Mouse (Mus musculus) left cerebral cortex, adult 18-20 months (tissue): ENCODE data around the gene Ncor1. TPM values are rescaled to one million over a fixed set of nuclear protein-coding genes. Genes with fewer than 3 reads are reported as not detected.
"Not testable (repeated sequence)": the region's sequence is repeated elsewhere in the genome, so short reads cannot be mapped to it uniquely, and the experiment has no call there.

Experiments
- DNase-seq, 2 experiments: peaks; one replicate each; pipeline ENCODE4 v3.0.0; 2021 to 2022; ENCODE audit warnings: low spot score in 2 of 2, mixed read lengths in 1 of 2
- total RNA-seq, 2 experiments: library from RNA; stranded (reverse); gene quantifications; 2 replicates each; pipeline ENCODE4 v1.2.3; 2021

Ncor1 gene
- total RNA-seq, 2 experiments from 2014 or later: 271 to 275 TPM

GRCm38 (mm10) chr11:62462529-62462928 lies 4.2 kb upstream of the Ncor1 start:
- DNase-seq: not testable (repeated sequence)

- no peak for DNase-seq
These were observed 439 bp upstream of the Ncor1 start for GRCm38 (mm10) chr11:62458780-62459179.

DNA sequence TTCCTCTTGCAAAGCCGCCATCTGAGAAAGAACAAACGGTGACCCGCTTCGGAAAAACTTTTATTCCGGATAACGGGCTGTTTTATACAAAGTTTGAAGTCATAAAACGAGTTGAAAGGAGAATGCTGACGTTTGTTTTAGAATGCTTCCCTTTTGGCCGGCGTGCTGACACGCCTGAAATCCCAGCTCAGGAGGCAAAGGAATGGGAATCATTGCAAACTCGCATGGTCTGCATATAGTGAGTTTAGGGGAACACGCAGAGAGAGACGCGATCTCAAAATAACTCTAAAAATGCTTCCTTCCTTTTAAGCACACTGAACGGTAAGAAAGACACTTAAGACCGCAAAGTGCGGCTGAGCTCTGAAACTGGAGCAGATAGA lies 460 bp downstream of the Ncor1 start:
- DNase-seq: no peak

DNA sequence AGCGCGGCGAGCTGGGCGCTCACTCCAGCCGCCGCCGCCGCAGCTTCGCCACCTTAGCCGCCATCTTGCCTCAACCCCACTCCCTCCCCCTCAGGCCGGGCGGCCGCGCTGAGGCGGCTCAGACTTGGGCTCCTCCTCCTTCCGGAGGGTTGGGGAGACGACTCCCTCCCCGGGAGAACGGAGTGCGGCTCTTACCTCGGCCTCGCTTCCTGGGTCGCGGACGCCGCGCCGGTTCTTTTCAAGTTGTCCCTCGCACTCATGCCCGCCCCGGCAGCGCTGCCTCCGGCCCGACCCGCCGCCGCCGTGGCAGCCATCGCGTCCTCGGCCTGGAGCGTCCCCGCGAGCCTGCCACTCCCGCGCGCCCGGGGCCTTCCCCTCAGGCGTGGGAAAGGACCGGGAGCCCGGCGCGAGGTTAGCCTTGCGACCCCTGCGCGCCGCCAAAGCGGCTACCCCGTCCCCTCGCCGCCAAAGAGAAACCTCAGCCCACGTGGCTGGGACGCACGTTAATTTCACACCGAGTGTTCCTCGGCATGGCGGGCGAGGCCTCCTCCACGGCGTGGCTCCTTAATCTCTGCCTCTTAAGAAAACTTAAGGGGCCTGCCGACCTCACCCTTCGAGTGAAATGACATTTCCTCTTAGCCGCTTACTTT lies 975 bp downstream of the Ncor1 start:
- peak; percentile 76 to 87 for DNase-seq

DNA sequence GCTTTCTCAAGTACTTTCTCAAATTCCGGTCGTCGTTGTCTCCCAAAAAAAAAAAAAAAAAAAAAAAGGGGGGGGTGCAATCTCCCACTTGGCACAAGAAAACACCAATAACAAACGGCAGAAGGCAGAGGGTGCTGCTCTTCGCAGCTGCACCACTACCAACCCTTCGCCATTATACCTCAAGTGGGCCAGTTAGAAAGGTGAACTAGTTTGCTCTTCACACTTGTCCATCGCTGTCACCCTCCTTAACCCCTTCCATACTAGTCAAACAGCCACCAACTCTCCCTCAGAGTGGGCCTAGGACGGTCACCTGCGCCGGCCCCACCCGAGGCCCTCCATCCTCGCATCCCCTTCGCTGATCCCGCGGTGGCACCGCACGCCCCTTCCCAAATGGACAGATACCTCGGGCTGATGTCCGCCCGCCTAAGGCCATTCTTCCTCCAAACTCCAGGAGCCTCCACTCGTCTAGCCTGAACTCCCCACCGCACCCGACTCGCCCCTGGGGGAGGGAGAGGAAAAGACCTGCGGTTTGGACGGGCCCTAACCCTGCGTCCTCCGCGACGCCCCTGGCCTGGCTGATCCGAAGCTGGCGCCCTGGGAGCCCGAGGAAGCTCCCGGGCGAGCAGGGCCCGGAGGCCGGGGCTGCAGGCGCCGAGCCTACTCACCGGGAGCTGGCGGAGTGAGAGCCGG lies 1.7 kb downstream of the Ncor1 start:
- peak; percentile 9 to 44 for DNase-seq

DNA sequence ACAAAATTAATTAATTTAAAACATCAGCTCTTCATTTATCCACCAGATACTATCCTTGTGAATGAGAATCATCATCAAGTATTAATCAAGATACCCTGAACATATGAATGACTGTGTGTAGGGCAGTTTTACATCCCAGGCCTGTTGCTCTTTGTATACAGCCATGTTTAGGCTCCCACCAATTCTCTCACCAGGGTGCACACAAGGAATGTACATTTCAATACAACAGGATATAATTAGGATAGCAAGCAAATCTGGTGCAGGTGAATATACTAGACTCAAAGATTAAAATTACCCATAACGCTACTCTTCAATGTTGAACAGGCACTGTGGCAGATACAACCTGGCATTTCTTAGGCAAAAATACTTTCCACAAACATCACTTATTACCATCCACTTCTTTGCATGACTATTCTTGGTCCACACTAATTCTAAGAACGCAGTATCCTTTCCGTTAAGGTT lies 2.3 kb downstream of the Ncor1 start:
- DNase-seq: no peak

DNA sequence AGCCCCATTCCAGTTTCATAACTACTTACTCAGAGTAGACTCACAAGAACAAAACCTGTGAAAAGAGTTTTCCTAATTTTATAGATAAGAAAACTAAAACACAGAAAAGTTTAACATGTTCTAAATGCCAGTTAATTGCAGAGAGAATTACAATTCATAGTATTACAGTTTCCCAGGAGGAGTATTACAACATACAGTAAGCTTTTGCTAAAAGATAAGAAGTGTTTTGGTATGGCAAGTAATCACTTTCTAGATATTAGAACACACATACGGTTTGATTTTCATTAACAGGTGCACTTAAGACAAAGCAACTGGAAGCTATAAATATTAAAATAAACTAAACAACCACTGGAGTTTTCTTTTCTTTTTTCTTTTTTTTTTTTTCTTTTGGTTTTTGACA lies 3.1 kb downstream of the Ncor1 start:
- no peak for DNase-seq

DNA sequence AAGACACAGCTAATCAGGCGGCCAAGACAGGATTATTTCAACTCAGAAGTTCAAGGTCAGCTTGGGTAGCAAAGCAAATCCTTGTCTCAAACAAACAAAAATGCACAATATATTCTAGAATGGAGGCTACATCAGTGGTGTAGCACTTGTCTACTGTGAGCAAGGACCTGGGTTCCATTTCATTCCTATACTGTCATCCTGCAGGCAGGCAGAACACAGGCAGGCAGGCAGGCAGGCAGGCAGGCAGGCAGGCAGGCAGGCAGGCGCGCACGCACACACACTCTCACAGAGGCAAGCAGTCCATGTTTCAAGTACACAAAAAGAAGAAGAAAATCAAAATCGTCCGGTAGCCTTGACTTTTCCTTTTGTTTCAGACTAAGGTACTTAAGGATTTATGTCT lies 9.4 kb downstream of the Ncor1 start:
- DNase-seq: no peak

DNA sequence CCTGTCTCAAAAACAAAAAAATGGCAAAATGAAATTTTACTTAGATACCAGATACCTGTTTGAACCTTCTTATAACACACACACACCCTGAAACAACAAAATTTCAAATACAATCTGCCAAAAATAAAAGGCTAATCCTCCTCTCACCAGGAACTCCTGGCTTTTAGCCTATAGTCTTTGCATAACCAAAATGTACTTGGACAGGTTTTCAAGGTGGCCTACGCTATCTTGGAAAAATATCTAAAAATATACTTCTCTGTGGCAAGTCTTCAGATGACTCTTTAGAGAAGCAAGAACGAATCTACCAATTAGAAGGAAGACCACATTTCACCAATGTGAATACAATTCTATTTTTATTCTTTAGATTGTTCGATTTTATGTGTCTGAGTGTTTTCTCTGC lies 12.5 kb downstream of the Ncor1 start:
- DNase-seq: no peak

DNA sequence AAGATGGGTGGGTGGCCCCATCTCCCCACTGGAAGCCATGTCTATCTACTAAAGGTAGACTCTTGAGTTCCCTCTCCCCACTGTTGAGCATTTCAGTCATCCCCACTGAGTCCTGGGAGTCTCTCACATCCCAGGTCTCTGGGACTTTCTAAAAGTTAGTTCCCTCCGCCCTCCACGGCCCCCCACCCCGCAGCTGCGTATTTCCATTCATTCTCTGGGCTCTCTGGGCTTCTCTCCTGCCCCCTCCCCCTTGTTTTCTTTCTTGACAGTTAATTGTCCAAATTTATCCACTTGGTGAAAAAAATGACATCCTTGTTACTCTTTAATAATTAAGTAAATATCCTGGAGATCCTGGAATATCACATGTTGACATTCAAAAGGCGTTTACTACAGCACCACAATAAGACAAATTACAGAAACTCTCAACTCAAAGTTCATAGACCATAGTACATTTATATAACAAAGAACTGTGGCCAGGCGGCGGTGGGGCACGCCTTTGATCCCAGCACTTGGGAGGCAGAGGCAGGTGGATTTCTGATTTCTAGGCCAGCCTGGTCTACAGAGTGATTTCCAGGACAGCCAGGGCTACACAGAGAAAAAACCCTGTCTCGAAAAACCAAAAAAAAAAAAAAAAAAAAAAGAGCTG lies 17.5 kb downstream of the Ncor1 start:
- DNase-seq: no peak

- DNase-seq: no peak
These were observed 26.1 kb downstream of the Ncor1 start for GRCm38 (mm10) chr11:62432211-62432610.

- DNase-seq: no peak
These were observed 31.2 kb downstream of the Ncor1 start for GRCm38 (mm10) chr11:62427105-62427504.

DNA sequence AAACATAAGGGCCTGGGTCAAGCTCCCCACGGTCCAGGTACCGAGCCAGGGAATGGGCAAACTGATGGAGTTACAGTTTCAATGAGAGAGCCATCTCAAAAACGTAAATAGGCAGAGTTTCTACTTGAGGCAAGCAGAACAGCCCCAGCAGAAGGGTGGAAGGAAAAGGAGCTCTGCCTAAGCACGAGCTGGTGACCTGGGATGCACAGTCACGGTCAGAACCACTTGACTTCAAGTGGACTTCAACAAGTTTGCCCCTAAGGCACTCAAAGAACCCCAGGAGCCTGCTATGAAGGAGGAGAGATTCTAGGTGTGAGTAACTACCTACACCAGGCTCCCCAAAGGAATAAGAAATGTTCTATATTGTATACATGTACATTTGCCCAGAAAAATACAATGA lies 32.1 kb downstream of the Ncor1 start:
- DNase-seq: no peak

DNA sequence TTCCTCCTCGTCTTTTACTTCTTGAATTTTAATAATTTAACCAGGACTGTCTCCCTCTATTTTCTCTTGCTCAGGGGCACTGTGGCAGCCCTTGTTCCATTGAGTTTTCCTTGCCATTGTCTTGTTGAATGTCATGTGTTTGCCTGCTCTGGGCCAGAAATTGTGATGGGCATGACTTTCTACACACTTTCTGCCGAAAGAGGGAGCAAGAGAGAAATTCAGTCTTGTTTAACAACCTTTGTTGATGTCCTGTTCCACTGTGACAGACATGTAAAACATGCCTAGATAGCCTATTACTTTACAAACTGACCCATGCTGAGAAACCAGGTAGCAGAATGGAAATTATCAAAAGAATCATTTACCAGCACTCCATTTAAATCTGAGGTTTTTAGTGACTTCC lies 33.8 kb downstream of the Ncor1 start:
- no peak for DNase-seq

GRCm38 (mm10) chr11:62415026-62415425 lies 43.3 kb downstream of the Ncor1 start:
- DNase-seq: no peak

DNA sequence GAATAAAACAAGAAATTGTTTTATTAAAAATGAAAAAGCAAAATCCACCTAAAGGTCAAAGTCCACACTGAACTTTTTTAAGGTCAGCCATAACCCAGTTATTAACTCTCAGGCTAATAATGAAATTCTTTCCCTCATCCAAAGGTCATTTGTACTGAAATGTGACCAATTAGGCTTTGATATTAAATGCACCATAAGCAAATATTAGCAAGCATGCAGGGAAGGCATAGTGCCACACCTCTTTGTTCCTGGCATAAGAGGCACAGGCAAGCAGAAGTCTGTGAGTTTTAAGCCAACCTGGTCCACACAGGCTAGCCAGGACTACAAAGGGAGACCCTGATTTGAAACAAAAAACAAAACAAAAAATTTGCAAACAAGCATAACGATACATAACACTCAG lies 48.7 kb downstream of the Ncor1 start:
- DNase-seq: no peak

GRCm38 (mm10) chr11:62408848-62409247 lies 49.5 kb downstream of the Ncor1 start:
- DNase-seq: no peak

GRCm38 (mm10) chr11:62396405-62396804 lies 61.9 kb downstream of the Ncor1 start:
- DNase-seq: peak in 1 of 2 experiments; percentile 26

DNA sequence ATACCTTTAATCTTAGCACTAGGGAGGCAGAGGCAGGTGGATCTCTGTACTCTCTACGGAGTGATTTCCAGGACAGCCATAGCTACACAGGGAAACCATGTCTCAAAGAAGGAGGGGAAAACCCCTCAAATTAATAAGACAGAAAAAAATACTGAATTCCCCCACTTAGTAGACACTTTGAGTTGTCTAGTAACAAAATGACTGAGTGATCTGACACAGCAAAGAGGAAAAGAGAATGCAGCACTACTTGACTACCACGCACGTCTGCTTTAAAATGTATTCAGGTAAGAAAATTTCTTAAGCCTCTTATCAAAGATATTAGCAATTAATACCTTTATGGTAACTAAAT lies 70.0 kb downstream of the Ncor1 start:
- DNase-seq: no peak

DNA sequence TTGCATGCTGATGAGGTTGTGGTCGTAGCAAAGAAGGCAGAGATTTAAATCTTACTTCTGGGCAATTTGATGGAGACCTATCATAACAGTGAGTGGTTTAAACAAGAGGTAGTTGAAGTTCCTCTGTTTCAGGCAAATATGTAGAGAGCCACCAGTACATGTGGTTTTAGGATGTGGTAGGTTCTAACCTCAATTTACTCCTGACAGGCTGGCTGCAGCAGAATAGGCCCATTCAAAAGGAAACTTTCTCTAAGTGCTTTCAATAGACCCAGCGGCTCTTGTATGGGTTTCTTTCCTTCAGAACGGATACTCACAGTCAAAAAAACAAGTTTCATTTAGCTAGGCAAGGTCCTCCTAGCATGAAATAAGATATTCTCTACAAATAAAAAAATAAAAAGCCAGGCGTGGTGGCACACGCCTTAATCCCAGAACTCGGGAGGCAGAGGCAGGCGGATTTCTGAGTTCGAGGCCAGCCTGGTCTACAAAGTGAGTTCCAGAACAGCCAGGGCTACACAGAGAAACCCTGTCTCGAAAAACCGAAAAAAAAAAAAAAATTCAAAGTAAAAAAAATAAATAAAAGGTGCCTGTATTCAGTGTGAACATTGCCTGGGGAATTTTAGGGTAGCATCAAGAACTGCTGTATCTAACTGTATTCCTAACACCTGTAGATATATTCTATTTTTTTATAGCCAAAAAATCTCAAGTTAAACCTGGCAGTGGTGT lies 70.6 kb downstream of the Ncor1 start:
- DNase-seq: no peak

DNA sequence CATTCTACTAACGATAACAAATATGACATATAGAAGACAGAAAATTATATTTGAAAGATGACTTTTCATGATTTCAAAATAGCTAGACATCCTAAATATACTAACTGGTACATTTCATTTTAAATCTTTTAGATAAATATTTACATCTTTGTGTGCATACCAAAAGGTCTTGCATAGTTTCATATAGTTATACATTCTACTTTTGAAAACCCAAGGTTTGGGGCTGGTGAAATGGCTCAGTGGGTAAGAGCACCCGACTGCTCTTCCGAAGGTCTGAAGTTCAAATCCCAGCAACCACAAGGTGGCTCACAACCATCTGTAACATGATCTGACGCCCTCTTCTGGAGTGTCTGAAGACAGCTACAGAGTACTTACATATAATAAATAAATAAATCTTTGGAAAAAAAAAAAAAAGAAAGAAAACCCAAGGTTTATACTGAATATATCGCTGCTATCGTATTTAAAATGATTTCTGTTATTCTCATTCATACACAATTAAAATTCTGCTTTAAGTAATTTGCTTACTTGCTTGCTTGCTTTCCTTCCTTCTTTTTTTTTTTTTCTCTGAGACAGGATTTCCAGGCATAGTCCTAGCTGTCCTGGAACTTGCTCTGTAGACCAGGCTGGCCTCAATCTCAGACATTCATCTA lies 81.0 kb downstream of the Ncor1 start:
- DNase-seq: not testable (repeated sequence)
